Mouse (Mus musculus): ENCODE measurements around the gene Methig1. TPM values are rescaled to one million over a fixed set of nuclear protein-coding genes. Genes with fewer than 3 reads are reported as not detected.
A peak's percentile ranks its signal among the peaks of the same experiment; 100 is the strongest.

Methig1 gene
- total and polyA plus RNA-seq, 3 experiments: not detected

DNA sequence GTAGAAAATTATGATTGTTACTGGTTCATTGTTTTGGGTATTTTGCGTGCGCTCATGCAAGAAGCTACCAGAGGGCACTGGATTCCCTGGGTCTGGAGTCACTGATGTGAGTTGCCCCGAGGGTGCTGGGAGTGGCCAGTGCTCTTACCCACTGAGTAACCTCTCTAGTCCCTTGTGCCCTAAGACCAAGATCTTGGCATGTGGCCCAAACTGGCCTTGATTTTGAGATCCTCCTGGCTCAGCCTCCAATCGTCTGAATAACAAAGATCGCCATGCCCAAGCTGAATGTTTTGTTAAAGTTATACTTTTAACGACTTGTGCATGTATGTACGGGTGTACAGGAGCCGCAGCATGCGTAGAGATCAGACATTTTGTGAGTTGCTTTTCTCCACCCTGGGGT, 32.8 kb downstream of the Methig1 start:
- no peaks in the 10 kb centered on the region for H3K79me2 ChIP-seq (ENCODE audit: control insufficient read depth, insufficient read depth, low read length, poor library complexity)
- peaks cover 2 to 8% of the 10 kb centered on the region in 2 experiments; a peak in 2 of 4 replicates for H3K4me1 ChIP-seq (ENCODE audit: control insufficient read depth in 1 of 2, insufficient read depth in 2 of 2, low read length in 2 of 2)
- no peaks in the 10 kb centered on the region; a peak in 1 of 4 replicates for H3K36me3 ChIP-seq (ENCODE audit: control insufficient read depth in 1 of 2, insufficient read depth in 2 of 2, low read length in 2 of 2)
- no peak overlapping the region for H3K4me3 ChIP-seq (ENCODE audit: control insufficient read depth in 1 of 2, insufficient read depth in 1 of 2, low read depth in 2 of 2, low read length in 2 of 2)
- TF ChIP-seq USF1 (IDR thresholded peaks at IDR 0.05; ENCODE audit: low read depth, low read length) (no peak), ZMIZ1 (IDR thresholded peaks at IDR 0.05; ENCODE audit: low read depth, low read length) (peak; percentile 33; the same call in 1 of the 2 replicates), TAL1 (IDR thresholded peaks at IDR 0.05; ENCODE audit: low read length) (no peak), ZC3H11A (IDR thresholded peaks at IDR 0.05; ENCODE audit: low read depth, low read length) (no peak), JUND (IDR thresholded peaks at IDR 0.05; ENCODE audit: low read depth, low read length) (no peak), MYC (IDR thresholded peaks at IDR 0.05; ENCODE audit: low read depth, low read length) (no peak), KAT2A (conservative IDR thresholded peaks at IDR 0.05; ENCODE audit: low read depth, low read length) (no peak), NELFE (IDR thresholded peaks at IDR 0.05; ENCODE audit: low read depth, low read length) (no peak), HCFC1 (IDR thresholded peaks at IDR 0.05; ENCODE audit: low read depth, low read length) (no peak), MEF2A (IDR thresholded peaks at IDR 0.05; ENCODE audit: extremely low read depth, insufficient replicate concordance, low read depth, low read length, poor library complexity, severe bottlenecking) (no peak), GATA1 (IDR thresholded peaks at IDR 0.05; ENCODE audit: low read depth, low read length) (no peak), BHLHE40 (IDR thresholded peaks at IDR 0.05; ENCODE audit: borderline replicate concordance, low read depth, low read length) (no peak), CHD1 (IDR thresholded peaks at IDR 0.05; ENCODE audit: low read depth, low read length) (no peak), SIN3A (IDR thresholded peaks at IDR 0.05; ENCODE audit: low read length) (no peak), CHD2 (IDR thresholded peaks at IDR 0.05; ENCODE audit: low read length) (no peak), MAZ (IDR thresholded peaks at IDR 0.05; ENCODE audit: low read depth, low read length) (no peak), RAD21 (IDR thresholded peaks at IDR 0.05; ENCODE audit: low read depth, low read length) (no peak), POLR2AphosphoS2 (IDR thresholded peaks at IDR 0.05; ENCODE audit: low read length) (peak; percentile 71)
- no peak overlapping the region for H3K9ac ChIP-seq (ENCODE audit: control insufficient read depth, low read depth, low read length, poor library complexity, severe bottlenecking)
- H3K27me3 ChIP-seq (ENCODE audit: control insufficient read depth in 1 of 2, insufficient read depth in 2 of 2, low read length in 2 of 2): no peaks in the 10 kb centered on the region
- no peak overlapping the region for H3K27ac ChIP-seq (ENCODE audit: control insufficient read depth, low read depth, low read length)
- DNase-seq (ENCODE audit: low read depth, low spot score): no peak
- no peaks in the 10 kb centered on the region for H3K9me3 ChIP-seq (replicated peaks; ENCODE audit: insufficient read depth, low read length)

DNA sequence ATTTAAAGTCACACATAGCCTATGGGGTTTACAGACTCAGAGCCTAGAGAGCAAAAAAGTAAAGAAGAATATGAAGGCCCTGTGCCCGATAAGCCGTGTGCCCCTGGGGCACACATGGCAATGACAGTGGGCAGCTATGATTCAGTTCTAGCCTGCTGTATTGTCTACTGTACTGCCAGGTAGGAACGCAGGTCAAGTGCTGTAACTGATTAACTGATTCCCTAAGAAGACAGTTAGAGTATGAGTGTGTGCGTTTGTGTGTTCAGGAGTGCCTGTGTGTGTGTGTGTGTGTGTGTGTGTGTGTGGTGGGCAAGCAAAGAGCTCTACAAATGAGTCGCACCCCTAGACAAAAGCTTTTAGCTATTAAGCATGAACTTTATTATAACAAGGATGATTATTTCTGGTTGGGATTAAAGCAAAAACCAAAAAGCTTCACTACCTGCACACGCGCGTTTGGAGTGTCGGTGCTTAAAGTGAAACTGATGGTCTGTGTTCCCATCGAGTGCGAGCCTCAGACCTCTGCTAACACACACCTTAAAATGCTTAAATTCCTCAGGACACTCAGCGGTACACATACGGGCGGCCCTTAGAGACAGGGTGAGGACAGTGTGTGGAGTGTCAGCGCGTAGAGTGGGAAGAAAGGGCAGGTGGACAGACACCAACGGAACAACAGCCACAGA, 34.7 kb downstream of the Methig1 start:
- Histone ChIP-seq H3K9ac (ENCODE audit: control insufficient read depth, low read depth, low read length, poor library complexity, severe bottlenecking) (no peak overlapping the region), H3K36me3 (ENCODE audit: control insufficient read depth in 1 of 2, insufficient read depth in 2 of 2, low read length in 2 of 2) (peaks cover 0 to 19% of the 10 kb centered on the region in 2 experiments; a peak in 2 of 4 replicates)

More for the DNA sequence above, 34.7 kb downstream of the Methig1 start:
- Histone ChIP-seq H3K9me3 (replicated peaks; ENCODE audit: insufficient read depth, low read length) (no peaks in the 10 kb centered on the region), H3K79me2 (ENCODE audit: control insufficient read depth, insufficient read depth, low read length, poor library complexity) (no peaks in the 10 kb centered on the region), H3K4me3 (ENCODE audit: control insufficient read depth in 1 of 2, insufficient read depth in 1 of 2, low read depth in 2 of 2, low read length in 2 of 2) (no peak overlapping the region), H3K27ac (ENCODE audit: control insufficient read depth, low read depth, low read length) (no peak overlapping the region), H3K4me1 (ENCODE audit: control insufficient read depth in 1 of 2, insufficient read depth in 2 of 2, low read length in 2 of 2) (peaks cover 21 to 24% of the 10 kb centered on the region in 2 experiments), H3K27me3 (ENCODE audit: control insufficient read depth in 1 of 2, insufficient read depth in 2 of 2, low read length in 2 of 2) (no peaks in the 10 kb centered on the region)
- DNase-seq (ENCODE audit: low read depth, low spot score): no peak
- TF ChIP-seq CHD1 (IDR thresholded peaks at IDR 0.05; ENCODE audit: low read depth, low read length): no peak
- TF ChIP-seq RAD21 (IDR thresholded peaks at IDR 0.05; ENCODE audit: low read depth, low read length): no peak
- no peak for TF ChIP-seq MEF2A (IDR thresholded peaks at IDR 0.05; ENCODE audit: extremely low read depth, insufficient replicate concordance, low read depth, low read length, poor library complexity, severe bottlenecking)
- no peak for TF ChIP-seq ZMIZ1 (IDR thresholded peaks at IDR 0.05; ENCODE audit: low read depth, low read length)
- TF ChIP-seq JUND (IDR thresholded peaks at IDR 0.05; ENCODE audit: low read depth, low read length): no peak
- no peak for TF ChIP-seq MAZ (IDR thresholded peaks at IDR 0.05; ENCODE audit: low read depth, low read length)
- no peak for TF ChIP-seq NELFE (IDR thresholded peaks at IDR 0.05; ENCODE audit: low read depth, low read length)
- TF ChIP-seq TCF12 (IDR thresholded peaks at IDR 0.05; ENCODE audit: low read depth, low read length): no peak
- no peak for TF ChIP-seq NRF1 (IDR thresholded peaks at IDR 0.05; ENCODE audit: insufficient read depth, low read depth, low read length, poor library complexity, severe bottlenecking)
- TF ChIP-seq UBTF (IDR thresholded peaks at IDR 0.05; ENCODE audit: borderline replicate concordance, insufficient read depth, low read depth, low read length): no peak
- TF ChIP-seq CTCF (IDR thresholded peaks at IDR 0.05 in 2 of 3, conservative IDR thresholded peaks at IDR 0.05 in 1 of 3; ENCODE audit: control insufficient read depth in 1 of 3, insufficient read depth in 1 of 3, low read depth in 2 of 3, low read length in 3 of 3, poor library complexity in 1 of 3, severe bottlenecking in 1 of 3): no peak
- no peak for TF ChIP-seq MYC (IDR thresholded peaks at IDR 0.05; ENCODE audit: low read depth, low read length)
- TF ChIP-seq POLR2AphosphoS5 (IDR thresholded peaks at IDR 0.05; ENCODE audit: borderline replicate concordance, low read depth, low read length): no peak
- TF ChIP-seq MAFK (IDR thresholded peaks at IDR 0.05; ENCODE audit: borderline replicate concordance, low read depth, low read length): no peak
- TF ChIP-seq EP300 (IDR thresholded peaks at IDR 0.05; ENCODE audit: low read depth in 1 of 2, low read length in 2 of 2): no peak
